Mouse (Mus musculus): Measurements from ENCODE around the gene Gm36864. TPM values are rescaled to one million over a fixed set of nuclear protein-coding genes. Genes with fewer than 3 reads are reported as not detected.

The Gm36864 gene
- total and polyA plus RNA-seq, 3 experiments: 0.16 TPM; not detected in 2

DNA sequence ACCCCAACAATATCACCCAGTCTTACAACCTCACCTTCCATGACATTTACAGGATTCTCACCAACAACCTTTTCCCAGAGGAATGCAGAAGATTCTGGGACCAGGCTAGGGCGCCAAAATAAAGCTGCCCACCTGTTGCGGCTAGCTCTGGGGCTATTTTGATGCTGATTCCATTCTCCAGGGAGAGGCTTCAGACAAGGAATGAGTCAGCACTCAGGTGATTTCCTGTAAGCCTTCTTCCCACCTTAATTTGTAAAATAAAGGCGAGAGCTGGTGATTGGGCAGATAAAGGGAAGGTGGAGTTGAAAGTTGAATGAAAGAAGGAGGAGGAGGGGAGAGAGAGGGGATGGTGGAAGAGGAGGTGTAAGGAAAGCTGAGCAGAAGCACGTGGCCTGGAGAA is 55.4 kb downstream of the Gm36864 start:
- Histone ChIP-seq H3K27me3 (replicated peaks) (peaks cover 25% of the 10 kb centered on the region), H3K4me2 (ENCODE audit: insufficient read depth, low read depth, poor library complexity, severe bottlenecking) (no peak overlapping the region), H3K36me3 (replicated peaks in 1 of 2; ENCODE audit: control insufficient read depth in 1 of 2, insufficient read depth in 1 of 2, low read length in 1 of 2) (no peaks in the 10 kb centered on the region), H3K79me2 (replicated peaks; ENCODE audit: control insufficient read depth, extremely low read depth, insufficient read depth, poor library complexity, severe bottlenecking) (no peaks in the 10 kb centered on the region), H3K4me3 (replicated peaks in 1 of 3; ENCODE audit: low read depth in 2 of 3, low read length in 2 of 3, poor library complexity in 1 of 3) (no peak overlapping the region), H3K9ac (ENCODE audit: insufficient read depth, low read depth) (no peak overlapping the region), H3K27ac (ENCODE audit: insufficient read depth, low read depth) (no peak overlapping the region), H3K9me3 (replicated peaks; ENCODE audit: low read length) (peaks cover 9% of the 10 kb centered on the region), H3K4me1 (ENCODE audit: control insufficient read depth in 1 of 2, insufficient read depth in 2 of 2) (peaks cover 0 to 9% of the 10 kb centered on the region in 2 experiments; a peak in 2 of 4 replicates)
- TF ChIP-seq BHLHE40 (IDR thresholded peaks at IDR 0.05; ENCODE audit: low read depth, low read length) (peak; percentile 44), JUND (conservative IDR thresholded peaks at IDR 0.05; ENCODE audit: low read depth, low read length) (no peak)
- no peak for DNase-seq (ENCODE audit: extremely low read depth)
- in situ Hi-C loops (cut with MboI; ENCODE audit: low pct_ligation_motif_present, low pct_unique_long_range_greater_than_20kb, low sequenced_read_pairs) (no loop called here), dilution Hi-C loops (cut with MboI; ENCODE audit: extremely low pct_ligation_motif_present, extremely low pct_unique_long_range_greater_than_20kb, low sequenced_read_pairs) (no loop called here)

Other genes starting within 250 kb of the Gm36864 start
Only the 20 nearest of the 22 such genes appear.
- not detected in 2 replicates for gene Klk1b26, start 224.0 kb upstream of the Gm36864 start, total RNA-seq (2012; rRNA removed)
- gene Klk1b26, start 224.0 kb upstream of the Gm36864 start, total RNA-seq (2014; rRNA removed): not detected in 2 replicates
- not detected in 2 replicates for gene Klk1b26, start 224.0 kb upstream of the Gm36864 start, polyA plus RNA-seq (2012; ENCODE audit: insufficient read length, low read depth)
- 0.29 TPM in 1 of 2 replicates, not detected in the other for gene Klk1b27, start 183.9 kb upstream of the Gm36864 start, total RNA-seq (2012; rRNA removed)
- 0.69 and 0.75 TPM in 2 replicates for gene Klk1b27, start 183.9 kb upstream of the Gm36864 start, total RNA-seq (2014; rRNA removed)
- gene Klk1b27, start 183.9 kb upstream of the Gm36864 start, polyA plus RNA-seq (2012; ENCODE audit: insufficient read length, low read depth): not detected in 2 replicates
- gene Klk1b21, start 133.8 kb upstream of the Gm36864 start, total RNA-seq (2012; rRNA removed): not detected in 2 replicates
- gene Klk1b21, start 133.8 kb upstream of the Gm36864 start, total RNA-seq (2014; rRNA removed): not detected in 2 replicates
- not detected in 2 replicates for gene Klk1b21, start 133.8 kb upstream of the Gm36864 start, polyA plus RNA-seq (2012; ENCODE audit: insufficient read length, low read depth)
- not detected in 2 replicates for gene Klk1b22, start 123.5 kb upstream of the Gm36864 start, total RNA-seq (2012; rRNA removed)
- not detected in 2 replicates for gene Klk1b22, start 123.5 kb upstream of the Gm36864 start, total RNA-seq (2014; rRNA removed)
- not detected in 2 replicates for gene Klk1b22, start 123.5 kb upstream of the Gm36864 start, polyA plus RNA-seq (2012; ENCODE audit: insufficient read length, low read depth)
- gene Klk1b16, start 99.4 kb upstream of the Gm36864 start, total RNA-seq (2012; rRNA removed): not detected in 2 replicates
- not detected in 2 replicates for gene Klk1b16, start 99.4 kb upstream of the Gm36864 start, total RNA-seq (2014; rRNA removed)
- not detected in 2 replicates for gene Klk1b16, start 99.4 kb upstream of the Gm36864 start, polyA plus RNA-seq (2012; ENCODE audit: insufficient read length, low read depth)
- gene Klk1b24, start 47.9 kb upstream of the Gm36864 start, total RNA-seq (2012; rRNA removed): not detected in 2 replicates
- not detected in 2 replicates for gene Klk1b24, start 47.9 kb upstream of the Gm36864 start, total RNA-seq (2014; rRNA removed)
- gene Klk1b24, start 47.9 kb upstream of the Gm36864 start, polyA plus RNA-seq (2012; ENCODE audit: insufficient read length, low read depth): not detected in 2 replicates
- gene Klk1b3, start 38.0 kb upstream of the Gm36864 start, total RNA-seq (2012; rRNA removed): not detected in 2 replicates
- not detected in 2 replicates for gene Klk1b3, start 38.0 kb upstream of the Gm36864 start, total RNA-seq (2014; rRNA removed)
- gene Klk1b3, start 38.0 kb upstream of the Gm36864 start, polyA plus RNA-seq (2012; ENCODE audit: insufficient read length, low read depth): not detected in 2 replicates
- not detected in 2 replicates for gene Klk1b4, start 28.7 kb upstream of the Gm36864 start, total RNA-seq (2012; rRNA removed)
- gene Klk1b4, start 28.7 kb upstream of the Gm36864 start, total RNA-seq (2014; rRNA removed): not detected in 2 replicates
- gene Klk1b4, start 28.7 kb upstream of the Gm36864 start, polyA plus RNA-seq (2012; ENCODE audit: insufficient read length, low read depth): not detected in 2 replicates
- gene Klk1b5, start 20.2 kb upstream of the Gm36864 start, total RNA-seq (2012; rRNA removed): not detected in 2 replicates
- gene Klk1b5, start 20.2 kb upstream of the Gm36864 start, total RNA-seq (2014; rRNA removed): not detected in 2 replicates
- not detected in 2 replicates for gene Klk1b5, start 20.2 kb upstream of the Gm36864 start, polyA plus RNA-seq (2012; ENCODE audit: insufficient read length, low read depth)
- not detected in 2 replicates for gene Klk1, start 10.8 kb upstream of the Gm36864 start, total RNA-seq (2012; rRNA removed)
- 0.27 TPM in 1 of 2 replicates, not detected in the other for gene Klk1, start 10.8 kb upstream of the Gm36864 start, total RNA-seq (2014; rRNA removed)
- gene Klk1, start 10.8 kb upstream of the Gm36864 start, polyA plus RNA-seq (2012; ENCODE audit: insufficient read length, low read depth): not detected in 2 replicates
- gene 1700028J19Rik, start 10.5 kb downstream of the Gm36864 start, total RNA-seq (2012; rRNA removed): 0.25 and 0.38 TPM in 2 replicates
- gene 1700028J19Rik, start 10.5 kb downstream of the Gm36864 start, total RNA-seq (2014; rRNA removed): 0.36 and 0.44 TPM in 2 replicates
- gene 1700028J19Rik, start 10.5 kb downstream of the Gm36864 start, polyA plus RNA-seq (2012; ENCODE audit: insufficient read length, low read depth): 0.60 and 0.86 TPM in 2 replicates
- 44.4 and 64.0 TPM in 2 replicates for gene 2410002F23Rik, start 10.5 kb downstream of the Gm36864 start, total RNA-seq (2012; rRNA removed)
- gene 2410002F23Rik, start 10.5 kb downstream of the Gm36864 start, total RNA-seq (2014; rRNA removed): 67.0 and 69.6 TPM in 2 replicates
- 91.0 and 96.1 TPM in 2 replicates for gene 2410002F23Rik, start 10.5 kb downstream of the Gm36864 start, polyA plus RNA-seq (2012; ENCODE audit: insufficient read length, low read depth)
- 0.08 TPM in 1 of 2 replicates, not detected in the other for gene Acp4, start 21.2 kb downstream of the Gm36864 start, total RNA-seq (2012; rRNA removed)
- not detected in 2 replicates for gene Acp4, start 21.2 kb downstream of the Gm36864 start, total RNA-seq (2014; rRNA removed)
- gene Acp4, start 21.2 kb downstream of the Gm36864 start, polyA plus RNA-seq (2012; ENCODE audit: insufficient read length, low read depth): 0.33 and 0.57 TPM in 2 replicates
- gene Gm15517, start 25.3 kb downstream of the Gm36864 start, total RNA-seq (2012; rRNA removed): not detected in 2 replicates
- gene Gm15517, start 25.3 kb downstream of the Gm36864 start, total RNA-seq (2014; rRNA removed): not detected in 2 replicates
- not detected in 2 replicates for gene Gm15517, start 25.3 kb downstream of the Gm36864 start, polyA plus RNA-seq (2012; ENCODE audit: insufficient read length, low read depth)
- 0.89 and 0.97 TPM in 2 replicates for gene Clec11a, start 70.7 kb downstream of the Gm36864 start, total RNA-seq (2012; rRNA removed)
- gene Clec11a, start 70.7 kb downstream of the Gm36864 start, total RNA-seq (2014; rRNA removed): 0.46 and 0.69 TPM in 2 replicates
- gene Clec11a, start 70.7 kb downstream of the Gm36864 start, polyA plus RNA-seq (2012; ENCODE audit: insufficient read length, low read depth): 0.38 and 0.53 TPM in 2 replicates
- gene Shank1, start 74.1 kb downstream of the Gm36864 start, total RNA-seq (2012; rRNA removed): under 0.01 and 0.04 TPM in 2 replicates
- not detected in 2 replicates for gene Shank1, start 74.1 kb downstream of the Gm36864 start, total RNA-seq (2014; rRNA removed)
- 0.07 and 0.12 TPM in 2 replicates for gene Shank1, start 74.1 kb downstream of the Gm36864 start, polyA plus RNA-seq (2012; ENCODE audit: insufficient read length, low read depth)
- 0.08 and 0.17 TPM in 2 replicates for gene Syt3, start 147.9 kb downstream of the Gm36864 start, total RNA-seq (2012; rRNA removed)
- 0.11 TPM in 1 of 2 replicates, not detected in the other for gene Syt3, start 147.9 kb downstream of the Gm36864 start, total RNA-seq (2014; rRNA removed)
- gene Syt3, start 147.9 kb downstream of the Gm36864 start, polyA plus RNA-seq (2012; ENCODE audit: insufficient read length, low read depth): 0.30 TPM in 1 of 2 replicates, not detected in the other
- 0.17 and 0.81 TPM in 2 replicates for gene 1700008O03Rik, start 149.6 kb downstream of the Gm36864 start, total RNA-seq (2012; rRNA removed)
- gene 1700008O03Rik, start 149.6 kb downstream of the Gm36864 start, total RNA-seq (2014; rRNA removed): not detected in 2 replicates
- gene 1700008O03Rik, start 149.6 kb downstream of the Gm36864 start, polyA plus RNA-seq (2012; ENCODE audit: insufficient read length, low read depth): 0.74 and 1.7 TPM in 2 replicates
- gene Lrrc4b, start 192.8 kb downstream of the Gm36864 start, total RNA-seq (2012; rRNA removed): 0.04 TPM in 1 of 2 replicates, not detected in the other
- not detected in 2 replicates for gene Lrrc4b, start 192.8 kb downstream of the Gm36864 start, total RNA-seq (2014; rRNA removed)
- not detected in 2 replicates for gene Lrrc4b, start 192.8 kb downstream of the Gm36864 start, polyA plus RNA-seq (2012; ENCODE audit: insufficient read length, low read depth)
- not detected in 2 replicates for gene Aspdh, start 229.2 kb downstream of the Gm36864 start, total RNA-seq (2012; rRNA removed)
- gene Aspdh, start 229.2 kb downstream of the Gm36864 start, total RNA-seq (2014; rRNA removed): not detected in 2 replicates
- gene Aspdh, start 229.2 kb downstream of the Gm36864 start, polyA plus RNA-seq (2012; ENCODE audit: insufficient read length, low read depth): not detected in 2 replicates